9 mouse cellular contexts compared by ENCODE assay signal in genomic region chr19:49299351-49300271, GRCm38 (mm10).
A peak's percentile ranks its signal among the peaks of the same experiment; 100 is the strongest.
DNase-seq lines count a peak whose midpoint lies in the region; ATAC-seq and TF ChIP-seq lines count a peak whose summit lies in the region.
"Had no signal": no experiment of that assay in that cellular context is flagged by ENCODE, and none has a peak within 500 bp of the region (broad histone marks: within the 10 kb centered on the region; RNA-seq: fewer than 3 reads in every experiment).

No protein-coding gene starts in this region.

- no peak overlapping the region for H3K27ac ChIP-seq in intestine, embryonic 15.5 days
- no peak overlapping the region for H3K27ac ChIP-seq in intestine, embryonic 16.5 days (ENCODE audit: low read length)
- H3K27ac ChIP-seq in embryonic facial prominence, embryonic 13.5 days, result no peak overlapping the region
- H3K27ac ChIP-seq in hindbrain, embryonic 12.5 days, result no peak overlapping the region
- H3K27ac ChIP-seq in midbrain, embryonic 10.5 days (replicated peaks), result peak overlapping the region; percentile 57
- H3K27ac ChIP-seq in thymus, adult 2 months (ENCODE audit: control insufficient read depth, insufficient read depth, low read length), result no peak overlapping the region
- H3K27ac ChIP-seq: liver, embryonic 14.5 days had no signal

- no peaks in the 10 kb centered on the region for H3K36me3 ChIP-seq in intestine, embryonic 15.5 days
- H3K36me3 ChIP-seq in intestine, embryonic 16.5 days (ENCODE audit: control insufficient read depth, insufficient read depth, low read length), result no peaks in the 10 kb centered on the region
- no peaks in the 10 kb centered on the region for H3K36me3 ChIP-seq in embryonic facial prominence, embryonic 13.5 days
- no peaks in the 10 kb centered on the region for H3K36me3 ChIP-seq in hindbrain, embryonic 12.5 days
- no peaks in the 10 kb centered on the region for H3K36me3 ChIP-seq in midbrain, embryonic 10.5 days
- no peaks in the 10 kb centered on the region for H3K36me3 ChIP-seq in thymus, adult 2 months (ENCODE audit: control insufficient read depth, insufficient read depth, low read length)

- 31% methylated on average over 10 of the region's 10 CpGs for WGBS in intestine, embryonic 15.5 days
- 34% methylated on average over 10 of the region's 10 CpGs for WGBS in intestine, embryonic 16.5 days
- WGBS in embryonic facial prominence, embryonic 13.5 days, result 34% methylated on average over 10 of the region's 10 CpGs
- WGBS in hindbrain, embryonic 12.5 days, result 27% methylated on average over 10 of the region's 10 CpGs
- WGBS in midbrain, embryonic 10.5 days, result 32% methylated on average over 10 of the region's 10 CpGs
- 59% methylated on average over 10 of the region's 10 CpGs for WGBS in thymus, adult 2 months

- no peaks in the 10 kb centered on the region for H3K4me1 ChIP-seq in intestine, embryonic 15.5 days (replicated peaks)
- no peaks in the 10 kb centered on the region for H3K4me1 ChIP-seq in intestine, embryonic 16.5 days (ENCODE audit: control insufficient read depth, insufficient read depth, low read length)
- 0 out of 2 replicates have a peak, but pooled peaks cover 6% of the 10 kb centered on the region for H3K4me1 ChIP-seq in embryonic facial prominence, embryonic 13.5 days
- H3K4me1 ChIP-seq in hindbrain, embryonic 12.5 days, result peaks cover 4% of the 10 kb centered on the region
- peaks cover 17% of the 10 kb centered on the region for H3K4me1 ChIP-seq in midbrain, embryonic 10.5 days
- H3K4me1 ChIP-seq in thymus, adult 2 months (replicated peaks; ENCODE audit: control insufficient read depth, insufficient read depth, low read length), result no peaks in the 10 kb centered on the region

- no peaks in the 10 kb centered on the region for H3K27me3 ChIP-seq in intestine, embryonic 15.5 days (replicated peaks)
- no peaks in the 10 kb centered on the region for H3K27me3 ChIP-seq in intestine, embryonic 16.5 days (replicated peaks; ENCODE audit: control insufficient read depth, insufficient read depth, low read length)
- no peaks in the 10 kb centered on the region for H3K27me3 ChIP-seq in embryonic facial prominence, embryonic 13.5 days
- no peaks in the 10 kb centered on the region for H3K27me3 ChIP-seq in hindbrain, embryonic 12.5 days
- no peaks in the 10 kb centered on the region for H3K27me3 ChIP-seq in midbrain, embryonic 10.5 days (ENCODE audit: low read depth, poor library complexity, severe bottlenecking)
- H3K27me3 ChIP-seq in thymus, adult 2 months (ENCODE audit: control insufficient read depth, insufficient read depth, low read length), result no peaks in the 10 kb centered on the region

- H3K9ac ChIP-seq in intestine, embryonic 15.5 days, result no peak overlapping the region
- H3K9ac ChIP-seq in intestine, embryonic 16.5 days (ENCODE audit: low read depth, low read length), result no peak overlapping the region
- H3K9ac ChIP-seq in embryonic facial prominence, embryonic 13.5 days, result no peak overlapping the region
- no peak overlapping the region for H3K9ac ChIP-seq in hindbrain, embryonic 12.5 days
- H3K9ac ChIP-seq: liver, embryonic 14.5 days had no signal

- no peaks in the 10 kb centered on the region for H3K9me3 ChIP-seq in intestine, embryonic 15.5 days
- no peaks in the 10 kb centered on the region for H3K9me3 ChIP-seq in intestine, embryonic 16.5 days (ENCODE audit: control insufficient read depth, low read length)
- H3K9me3 ChIP-seq in embryonic facial prominence, embryonic 13.5 days, result no peaks in the 10 kb centered on the region
- no peaks in the 10 kb centered on the region for H3K9me3 ChIP-seq in hindbrain, embryonic 12.5 days (replicated peaks)
- H3K9me3 ChIP-seq in midbrain, embryonic 10.5 days (replicated peaks), result no peaks in the 10 kb centered on the region

- DNase-seq in midbrain, embryonic 10.5 days (ENCODE audit: low spot score), result no peak
- no peak for DNase-seq in urinary bladder, postnatal 25 days (ENCODE audit: low spot score)
- DNase-seq in cerebellum, adult 11-12 months, result no peak
- DNase-seq in thymus, adult 2 months, result no peak

- 0 out of 2 replicates have a peak, but pooled peaks have one; percentile 15 for ATAC-seq in intestine, embryonic 15.5 days
- ATAC-seq in intestine, embryonic 16.5 days, result no peak
- no peak for ATAC-seq in embryonic facial prominence, embryonic 13.5 days (ENCODE audit: insufficient number of reproducible peaks, insufficient read depth, low FRiP score, low TSS enrichment, low read depth)
- peak; percentile 58; the same call in 1 of the 2 replicates for ATAC-seq in hindbrain, embryonic 12.5 days (ENCODE audit: low FRiP score)

- TF ChIP-seq CTCF in thymus, adult 2 months (IDR thresholded peaks at IDR 0.05; ENCODE audit: borderline replicate concordance, control insufficient read depth, extremely low read depth, insufficient read depth, low read length, poor library complexity), result no peak

- H3K4me2 ChIP-seq in intestine, embryonic 15.5 days (replicated peaks), result no peak overlapping the region
- no peak overlapping the region for H3K4me2 ChIP-seq in intestine, embryonic 16.5 days (ENCODE audit: low read depth, low read length)
- H3K4me2 ChIP-seq in embryonic facial prominence, embryonic 13.5 days, result 0 out of 2 replicates have a peak overlapping the region, but pooled peaks have one; percentile 21
- no peak overlapping the region for H3K4me2 ChIP-seq in hindbrain, embryonic 12.5 days (replicated peaks)

- H3K4me3 ChIP-seq in intestine, embryonic 15.5 days (replicated peaks), result no peak overlapping the region
- no peak overlapping the region for H3K4me3 ChIP-seq in intestine, embryonic 16.5 days (ENCODE audit: low read length)
- no peak overlapping the region for H3K4me3 ChIP-seq in embryonic facial prominence, embryonic 13.5 days
- H3K4me3 ChIP-seq in hindbrain, embryonic 12.5 days, result no peak overlapping the region
- no peak overlapping the region for H3K4me3 ChIP-seq in midbrain, embryonic 10.5 days
- no peak overlapping the region for H3K4me3 ChIP-seq in thymus, adult 2 months (ENCODE audit: control insufficient read depth, insufficient read depth, low read length)

- TF ChIP-seq POLR2A in thymus, adult 2 months (IDR thresholded peaks at IDR 0.05; ENCODE audit: control insufficient read depth, extremely low read depth, insufficient read depth, low read length, poor library complexity), result no peak

Comparison
In these comparisons a context has a peak if more than half of its experiments do, and no peak if none do; other contexts are left out.
1. ATAC-seq: peak in intestine, embryonic 15.5 days (single experiment) and hindbrain, embryonic 12.5 days (single experiment); none in intestine, embryonic 16.5 days (single experiment) and embryonic facial prominence, embryonic 13.5 days (single experiment).